Mouse (Mus musculus): ENCODE measurements around the gene Abat. TPM values are rescaled to one million over a fixed set of nuclear protein-coding genes. Genes with fewer than 3 reads are reported as not detected.

Abat gene
- total RNA-seq, 4 experiments from 2014 or later, result 88.1 to 157 (median 111) TPM

GRCm38 (mm10) chr16:8638131-8638530 lies 124.9 kb downstream of the Abat start:
- no peak for DNase-seq

- no peak for DNase-seq
Measured at GRCm38 (mm10) chr16:8639466-8640191, 126.4 kb downstream of the Abat start.

- DNase-seq, result no peak
Measured at GRCm38 (mm10) chr16:8643855-8644254, 130.6 kb downstream of the Abat start.

- no peak for DNase-seq
Measured at GRCm38 (mm10) chr16:8645546-8645945, 132.3 kb downstream of the Abat start.

GRCm38 (mm10) chr16:8650007-8650406 lies 136.8 kb downstream of the Abat start:
- DNase-seq, result no peak

- DNase-seq, result no peak
Measured at GRCm38 (mm10) chr16:8655108-8655507, 141.9 kb downstream of the Abat start.

GRCm38 (mm10) chr16:8655599-8655998 lies 142.4 kb downstream of the Abat start:
- no peak for DNase-seq

- DNase-seq, result no peak
Measured at GRCm38 (mm10) chr16:8656256-8656655, 143.0 kb downstream of the Abat start.

- no peak for DNase-seq
Measured at GRCm38 (mm10) chr16:8658349-8658748, 145.1 kb downstream of the Abat start.

GRCm38 (mm10) chr16:8658764-8659163 lies 145.5 kb downstream of the Abat start:
- DNase-seq, result no peak

- no peak for DNase-seq
Measured at GRCm38 (mm10) chr16:8663022-8663421, 149.8 kb downstream of the Abat start.

GRCm38 (mm10) chr16:8663606-8664539 lies 150.6 kb downstream of the Abat start:
- DNase-seq, result no peak

- DNase-seq, result no peak
Measured at GRCm38 (mm10) chr16:8665367-8665766, 152.1 kb downstream of the Abat start.

GRCm38 (mm10) chr16:8666452-8666851 lies 153.2 kb downstream of the Abat start:
- DNase-seq, result peak; percentile 73

- no peak for DNase-seq
Measured at GRCm38 (mm10) chr16:8667261-8667660, 154.0 kb downstream of the Abat start.

GRCm38 (mm10) chr16:8667814-8668213 lies 154.6 kb downstream of the Abat start:
- no peak for DNase-seq

GRCm38 (mm10) chr16:8668386-8668785 lies 155.2 kb downstream of the Abat start:
- DNase-seq, result no peak

GRCm38 (mm10) chr16:8669432-8669831 lies 156.2 kb downstream of the Abat start:
- no peak for DNase-seq

- peak; percentile 57 for DNase-seq
Measured at GRCm38 (mm10) chr16:8670041-8671035, 157.1 kb downstream of the Abat start.

Measured in adrenal gland, adult 8-10 months (tissue).